Mouse (Mus musculus): ENCODE results near the gene Sumo1. TPM values are rescaled to one million over a fixed set of nuclear protein-coding genes. Genes with fewer than 3 reads are reported as not detected.

Sumo1 gene
- total and polyA plus RNA-seq, 3 experiments, result 129 to 131 TPM; not detected in 1

- H3K79me2 ChIP-seq (ENCODE audit: control insufficient read depth, insufficient read depth, low read length, poor library complexity), result no peaks in the 10 kb centered on the region
- no peaks in the 10 kb centered on the region for H3K9me3 ChIP-seq (replicated peaks; ENCODE audit: insufficient read depth, low read length)
- peaks cover 7 to 16% of the 10 kb centered on the region in 2 experiments for H3K27me3 ChIP-seq (ENCODE audit: control insufficient read depth in 1 of 2, insufficient read depth in 2 of 2, low read length in 2 of 2)
- no peak overlapping the region for H3K27ac ChIP-seq (ENCODE audit: control insufficient read depth, low read depth, low read length)
- DNase-seq (ENCODE audit: low read depth, low spot score), result no peak
- H3K4me3 ChIP-seq (ENCODE audit: control insufficient read depth in 1 of 2, insufficient read depth in 1 of 2, low read depth in 2 of 2, low read length in 2 of 2), result no peak overlapping the region
- peaks cover 0 to 3% of the 10 kb centered on the region in 2 experiments; a peak in 2 of 4 replicates for H3K4me1 ChIP-seq (ENCODE audit: control insufficient read depth in 1 of 2, insufficient read depth in 2 of 2, low read length in 2 of 2)
- TF ChIP-seq TAL1 (IDR thresholded peaks at IDR 0.05; ENCODE audit: low read length) (no peak), RCOR1 (IDR thresholded peaks at IDR 0.05; ENCODE audit: low read depth, low read length) (no peak), BHLHE40 (IDR thresholded peaks at IDR 0.05; ENCODE audit: borderline replicate concordance, low read depth, low read length) (no peak), UBTF (IDR thresholded peaks at IDR 0.05; ENCODE audit: borderline replicate concordance, insufficient read depth, low read depth, low read length) (no peak), GATA1 (IDR thresholded peaks at IDR 0.05; ENCODE audit: low read depth, low read length) (no peak), NELFE (IDR thresholded peaks at IDR 0.05; ENCODE audit: low read depth, low read length) (no peak), MYC (IDR thresholded peaks at IDR 0.05; ENCODE audit: low read depth, low read length) (no peak), ZNF384 (IDR thresholded peaks at IDR 0.05; ENCODE audit: low read depth, low read length) (no peak), E2F4 (IDR thresholded peaks at IDR 0.05; ENCODE audit: borderline replicate concordance, low read depth, low read length) (no peak), ZMIZ1 (IDR thresholded peaks at IDR 0.05; ENCODE audit: low read depth, low read length) (no peak), MYB (IDR thresholded peaks at IDR 0.05; ENCODE audit: low read depth, low read length) (no peak), POLR2AphosphoS2 (IDR thresholded peaks at IDR 0.05; ENCODE audit: low read length) (no peak), MAZ (IDR thresholded peaks at IDR 0.05; ENCODE audit: low read depth, low read length) (no peak), RAD21 (IDR thresholded peaks at IDR 0.05; ENCODE audit: low read depth, low read length) (peak; percentile 44), MAFK (IDR thresholded peaks at IDR 0.05; ENCODE audit: borderline replicate concordance, low read depth, low read length) (no peak), POLR2AphosphoS5 (IDR thresholded peaks at IDR 0.05; ENCODE audit: borderline replicate concordance, low read depth, low read length) (no peak), ZC3H11A (IDR thresholded peaks at IDR 0.05; ENCODE audit: low read depth, low read length) (peak; percentile 60), GABPA (IDR thresholded peaks at IDR 0.05; ENCODE audit: low read depth, low read length) (no peak), ETS1 (IDR thresholded peaks at IDR 0.05; ENCODE audit: low read depth, low read length) (no peak), TCF12 (IDR thresholded peaks at IDR 0.05; ENCODE audit: low read depth, low read length) (no peak), SMC3 (IDR thresholded peaks at IDR 0.05; ENCODE audit: low read depth, low read length) (peak; percentile 62), CTCF (IDR thresholded peaks at IDR 0.05 in 2 of 3, conservative IDR thresholded peaks at IDR 0.05 in 1 of 3; ENCODE audit: control insufficient read depth in 1 of 3, insufficient read depth in 1 of 3, low read depth in 2 of 3, low read length in 3 of 3, poor library complexity in 1 of 3, severe bottlenecking in 1 of 3) (peak; percentile 7 to 44 (median 8); a peak in 3 of 6 replicates)
- no peak overlapping the region for H3K9ac ChIP-seq (ENCODE audit: control insufficient read depth, low read depth, low read length, poor library complexity, severe bottlenecking)
- no peaks in the 10 kb centered on the region for H3K36me3 ChIP-seq (ENCODE audit: control insufficient read depth in 1 of 2, insufficient read depth in 2 of 2, low read length in 2 of 2)
Observed at GRCm38 (mm10) chr1:59580880-59581279, 89.8 kb downstream of the Sumo1 start.
